In the genomic region with DNA sequence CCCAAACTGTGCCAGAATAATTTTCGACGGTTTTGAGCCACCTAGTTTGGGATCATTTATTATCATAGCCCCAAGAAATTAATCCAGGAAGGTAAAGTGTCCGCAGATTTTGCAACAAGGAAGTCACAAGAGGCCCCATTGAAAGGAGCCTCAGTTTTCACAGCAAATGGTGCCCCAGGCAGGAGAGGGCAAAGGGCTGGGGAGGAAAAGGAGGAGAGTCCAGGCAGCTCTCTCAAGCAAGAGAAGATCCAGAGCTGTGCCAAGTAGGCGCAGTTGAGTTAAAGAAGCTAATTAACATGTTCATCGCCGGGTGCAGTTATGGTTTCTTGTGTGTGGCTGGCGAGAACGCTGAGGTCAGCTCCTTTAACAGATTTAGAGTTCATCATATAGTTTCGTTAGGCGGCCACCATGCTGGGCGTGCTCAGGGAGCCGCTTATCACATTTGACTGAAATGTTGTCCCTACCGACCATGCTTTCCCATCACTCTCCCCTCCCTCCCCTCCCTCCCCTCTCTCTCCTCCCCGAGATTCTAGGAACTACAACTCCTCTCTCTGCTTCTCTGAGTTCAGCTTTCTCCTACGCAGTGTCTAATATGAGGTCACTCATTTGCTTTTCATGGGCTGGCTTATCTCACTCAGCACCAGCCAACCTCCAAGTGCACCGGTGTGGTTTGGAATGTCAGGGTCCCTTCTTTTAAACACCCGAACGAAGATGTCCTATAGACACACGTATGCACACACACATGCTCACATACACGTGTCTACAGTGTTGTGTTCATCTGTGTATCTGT, we compare ENCODE assay signal across 31 mouse cellular contexts. TPM values are rescaled to one million over a fixed set of nuclear protein-coding genes. Genes with fewer than 3 reads are reported as not detected.
A peak's percentile ranks its signal among the peaks of the same experiment; 100 is the strongest.
DNase-seq lines count a peak whose midpoint lies in the region; ATAC-seq lines count a peak whose summit lies in the region.
"Had no signal": no experiment of that assay in that cellular context is flagged by ENCODE, and none has a peak within 500 bp of the region (broad histone marks: within the 10 kb centered on the region; RNA-seq: fewer than 3 reads in every experiment).

No protein-coding gene starts in this region.

- H3K27ac ChIP-seq in forebrain, embryonic 11.5 days (ENCODE audit: low read depth, low read length), result no peak overlapping the region
- H3K27ac ChIP-seq in forebrain, embryonic 16.5 days (ENCODE audit: low read length), result no peak overlapping the region
- H3K27ac ChIP-seq in heart, embryonic 13.5 days (replicated peaks), result peak overlapping the region; percentile 53
- no peak overlapping the region for H3K27ac ChIP-seq in intestine, embryonic 16.5 days (ENCODE audit: low read length)
- H3K27ac ChIP-seq in limb, embryonic 10.5 days, result no peak overlapping the region
- H3K27ac ChIP-seq: embryonic facial prominence, embryonic 12.5 days; gastrocnemius, adult 2 months; neural tube, embryonic 13.5 days; stomach, embryonic 15.5 days had no signal

- no peaks in the 10 kb centered on the region for H3K9me3 ChIP-seq in forebrain, embryonic 11.5 days (ENCODE audit: control insufficient read depth, low read length)
- no peaks in the 10 kb centered on the region for H3K9me3 ChIP-seq in forebrain, embryonic 16.5 days (ENCODE audit: control insufficient read depth, low read length)
- H3K9me3 ChIP-seq in heart, embryonic 13.5 days, result no peaks in the 10 kb centered on the region
- H3K9me3 ChIP-seq in intestine, embryonic 16.5 days (ENCODE audit: control insufficient read depth, low read length), result no peaks in the 10 kb centered on the region
- no peaks in the 10 kb centered on the region for H3K9me3 ChIP-seq in limb, embryonic 10.5 days (replicated peaks)
- H3K9me3 ChIP-seq: embryonic facial prominence, embryonic 12.5 days; G1E; neural tube, embryonic 13.5 days; stomach, embryonic 15.5 days had no signal

- no peak for ATAC-seq in forebrain, embryonic 11.5 days (replicated peaks; ENCODE audit: low FRiP score)
- no peak for ATAC-seq in forebrain, embryonic 16.5 days
- ATAC-seq in heart, embryonic 13.5 days (ENCODE audit: extremely low read depth, insufficient number of reproducible peaks, low FRiP score, low TSS enrichment), result no peak
- peak; percentile 78 for ATAC-seq in intestine, embryonic 16.5 days
- ATAC-seq: CD4-positive, CD25-positive, alpha-beta regulatory T cell, adult 4 months; Patski had no signal

- H3K4me1 ChIP-seq in forebrain, embryonic 11.5 days (replicated peaks; ENCODE audit: control insufficient read depth, insufficient read depth, low read length), result peaks cover 2% of the 10 kb centered on the region; the same call in 1 of the 2 replicates
- H3K4me1 ChIP-seq in forebrain, embryonic 16.5 days (replicated peaks; ENCODE audit: control insufficient read depth, insufficient read depth, low read length), result peaks cover 9% of the 10 kb centered on the region; the same call in 1 of the 2 replicates
- peaks cover 36% of the 10 kb centered on the region for H3K4me1 ChIP-seq in heart, embryonic 13.5 days
- 0 out of 2 replicates have a peak, but pooled peaks cover 5% of the 10 kb centered on the region for H3K4me1 ChIP-seq in intestine, embryonic 16.5 days (ENCODE audit: control insufficient read depth, insufficient read depth, low read length)
- H3K4me1 ChIP-seq in limb, embryonic 10.5 days, result peaks cover 16% of the 10 kb centered on the region

- H3K9ac ChIP-seq in forebrain, embryonic 11.5 days (ENCODE audit: low read length), result no peak overlapping the region
- H3K9ac ChIP-seq in forebrain, embryonic 16.5 days (replicated peaks; ENCODE audit: low read depth, low read length), result no peak overlapping the region
- H3K9ac ChIP-seq in heart, embryonic 13.5 days, result no peak overlapping the region
- no peak overlapping the region for H3K9ac ChIP-seq in intestine, embryonic 16.5 days (ENCODE audit: low read depth, low read length)
- H3K9ac ChIP-seq: embryonic facial prominence, embryonic 12.5 days; neural tube, embryonic 13.5 days; stomach, embryonic 15.5 days had no signal

- no peak overlapping the region for H3K4me2 ChIP-seq in forebrain, embryonic 11.5 days (ENCODE audit: low read depth, low read length, severe bottlenecking)
- no peak overlapping the region for H3K4me2 ChIP-seq in forebrain, embryonic 16.5 days (ENCODE audit: low read length)
- peak overlapping the region; percentile 32 for H3K4me2 ChIP-seq in heart, embryonic 13.5 days
- H3K4me2 ChIP-seq in intestine, embryonic 16.5 days (ENCODE audit: low read depth, low read length), result no peak overlapping the region
- H3K4me2 ChIP-seq: embryonic facial prominence, embryonic 12.5 days; neural tube, embryonic 13.5 days; stomach, embryonic 15.5 days had no signal

- WGBS in forebrain, embryonic 11.5 days, result 76% methylated on average over 20 of the region's 20 CpGs
- 65% methylated on average over 20 of the region's 20 CpGs for WGBS in forebrain, embryonic 16.5 days
- WGBS in heart, embryonic 13.5 days, result 35% methylated on average over 20 of the region's 20 CpGs
- WGBS in intestine, embryonic 16.5 days, result 62% methylated on average over 20 of the region's 20 CpGs
- WGBS in limb, embryonic 10.5 days, result 79% methylated on average over 20 of the region's 20 CpGs

- no peaks in the 10 kb centered on the region for H3K27me3 ChIP-seq in forebrain, embryonic 11.5 days (ENCODE audit: control insufficient read depth, insufficient read depth, low read length)
- no peaks in the 10 kb centered on the region for H3K27me3 ChIP-seq in forebrain, embryonic 16.5 days (replicated peaks; ENCODE audit: control insufficient read depth, insufficient read depth, low read length)
- no peaks in the 10 kb centered on the region for H3K27me3 ChIP-seq in heart, embryonic 13.5 days (replicated peaks)
- H3K27me3 ChIP-seq in intestine, embryonic 16.5 days (replicated peaks; ENCODE audit: control insufficient read depth, insufficient read depth, low read length), result no peaks in the 10 kb centered on the region
- no peaks in the 10 kb centered on the region for H3K27me3 ChIP-seq in limb, embryonic 10.5 days (ENCODE audit: low read depth, poor library complexity, severe bottlenecking)
- H3K27me3 ChIP-seq: embryonic facial prominence, embryonic 12.5 days; neural tube, embryonic 13.5 days; Patski; stomach, embryonic 15.5 days had no signal

- no peak overlapping the region for H3K4me3 ChIP-seq in forebrain, embryonic 11.5 days (ENCODE audit: low read depth, low read length)
- H3K4me3 ChIP-seq in forebrain, embryonic 16.5 days (replicated peaks; ENCODE audit: low read length), result no peak overlapping the region
- H3K4me3 ChIP-seq in heart, embryonic 13.5 days, result no peak overlapping the region
- no peak overlapping the region for H3K4me3 ChIP-seq in intestine, embryonic 16.5 days (ENCODE audit: low read length)
- no peak overlapping the region for H3K4me3 ChIP-seq in limb, embryonic 10.5 days
- H3K4me3 ChIP-seq: embryonic facial prominence, embryonic 12.5 days; erythroblast, embryonic 14.5 days; gastrocnemius, adult 2 months; myocyte; neural tube, embryonic 13.5 days; stomach, embryonic 15.5 days had no signal

- no peaks in the 10 kb centered on the region for H3K36me3 ChIP-seq in forebrain, embryonic 11.5 days (ENCODE audit: control insufficient read depth, insufficient read depth, low read length)
- H3K36me3 ChIP-seq in forebrain, embryonic 16.5 days (ENCODE audit: control insufficient read depth, insufficient read depth), result no peaks in the 10 kb centered on the region
- no peaks in the 10 kb centered on the region for H3K36me3 ChIP-seq in heart, embryonic 13.5 days
- no peaks in the 10 kb centered on the region for H3K36me3 ChIP-seq in intestine, embryonic 16.5 days (ENCODE audit: control insufficient read depth, insufficient read depth, low read length)
- H3K36me3 ChIP-seq in limb, embryonic 10.5 days, result no peaks in the 10 kb centered on the region
- H3K36me3 ChIP-seq: embryonic facial prominence, embryonic 12.5 days; G1E; neural tube, embryonic 13.5 days; stomach, embryonic 15.5 days had no signal

- DNase-seq in forebrain, embryonic 11.5 days (ENCODE audit: low spot score), result peak; percentile 38
- DNase-seq in heart, adult 8-10 months (ENCODE audit: low spot score), result no peak
- peak; percentile 23 for DNase-seq in retina, postnatal 1 day
- no peak for DNase-seq in retina, embryonic 14.5 days (ENCODE audit: low spot score)
- DNase-seq in limb, embryonic 10.5 days (ENCODE audit: low spot score), result no peak
- DNase-seq: adrenal gland, adult 2 months; cerebellum, adult 11-12 months; cerebellum, postnatal 10 days; gastrocnemius, adult 2 months; kidney, adult 8-10 months; kidney, postnatal 10 days; left cerebral cortex, postnatal 4 days; liver; lung, postnatal 4 days; midbrain, embryonic 14.5 days; thymus, adult 2 months; thymus, postnatal 4 days had no signal

RNA-seq across cellular contexts. Expression of a gene that starts 35.4 kb away (rescaled TPM):
- polyA plus RNA-seq in forebrain, embryonic 11.5 days (2014; fragmentation: Nextera tagmentation; extraction: Ambion mirVana), result 116 and 117 TPM in 2 replicates
- polyA plus RNA-seq in forebrain, embryonic 16.5 days (2015; fragmentation: Nextera tagmentation; extraction: Ambion mirVana), result 144 and 148 TPM in 2 replicates
- polyA plus RNA-seq in heart, embryonic 13.5 days (2015; fragmentation: Nextera tagmentation; extraction: Ambion mirVana), result 106 and 122 TPM in 2 replicates
- total RNA-seq in heart, adult 8-10 months (2022), result 10 to 100 TPM; 57.6 to 68.6 (median 66.3) TPM
- 93.1 and 106 TPM in 2 replicates for polyA plus RNA-seq in intestine, embryonic 16.5 days (2015; fragmentation: Nextera tagmentation; extraction: Ambion mirVana)
- polyA plus RNA-seq in limb, embryonic 10.5 days (2016; fragmentation: Nextera tagmentation; extraction: Ambion mirVana), result 92.2 and 111 TPM in 2 replicates
- polyA plus RNA-seq: erythroblast, embryonic 14.5 days had no signal

RNA-seq across cellular contexts. Expression of a gene that starts 35.4 kb away (rescaled TPM):
- polyA plus RNA-seq in forebrain, embryonic 11.5 days (2014; fragmentation: Nextera tagmentation; extraction: Ambion mirVana), result 0.17 and 0.25 TPM in 2 replicates
- polyA plus RNA-seq in forebrain, embryonic 16.5 days (2015; fragmentation: Nextera tagmentation; extraction: Ambion mirVana), result 0.25 and 0.52 TPM in 2 replicates
- polyA plus RNA-seq in heart, embryonic 13.5 days (2015; fragmentation: Nextera tagmentation; extraction: Ambion mirVana), result 0.13 and 0.25 TPM in 2 replicates
- not detected for total RNA-seq in heart, adult 8-10 months (2022)
- not detected in 2 replicates for polyA plus RNA-seq in intestine, embryonic 16.5 days (2015; fragmentation: Nextera tagmentation; extraction: Ambion mirVana)
- polyA plus RNA-seq in limb, embryonic 10.5 days (2016; fragmentation: Nextera tagmentation; extraction: Ambion mirVana), result 0.30 TPM in 1 of 2 replicates, not detected in the other
- total RNA-seq: adrenal gland, adult 2 months; G1E; gastrocnemius, adult 2 months; megakaryocyte-erythroid progenitor cell, adult 5-6 weeks had no signal
- polyA plus RNA-seq: CD4-positive, CD25-positive, alpha-beta regulatory T cell, adult 4 months; liver, embryonic 16.5 days; lung, embryonic 16.5 days; myocyte; stomach, embryonic 15.5 days; thymus, adult 2 months had no signal

RNA-seq across cellular contexts. Expression of a gene that starts 35.4 kb away (rescaled TPM):
- polyA plus RNA-seq in forebrain, embryonic 11.5 days (2014; fragmentation: Nextera tagmentation; extraction: Ambion mirVana), result 11.8 and 12.9 TPM in 2 replicates
- polyA plus RNA-seq in forebrain, embryonic 16.5 days (2015; fragmentation: Nextera tagmentation; extraction: Ambion mirVana), result 13.8 and 15.0 TPM in 2 replicates
- polyA plus RNA-seq in heart, embryonic 13.5 days (2015; fragmentation: Nextera tagmentation; extraction: Ambion mirVana), result 3.1 and 3.6 TPM in 2 replicates
- 1 to 10 TPM; 4.4 to 5.8 (median 5.0) TPM for total RNA-seq in heart, adult 8-10 months (2022)
- polyA plus RNA-seq in intestine, embryonic 16.5 days (2015; fragmentation: Nextera tagmentation; extraction: Ambion mirVana), result 3.2 and 3.5 TPM in 2 replicates
- polyA plus RNA-seq in limb, embryonic 10.5 days (2016; fragmentation: Nextera tagmentation; extraction: Ambion mirVana), result 8.0 and 9.3 TPM in 2 replicates
- polyA plus RNA-seq: erythroblast, embryonic 14.5 days had no signal

Comparison
In these comparisons a context has a peak if more than half of its experiments do, and no peak if none do; other contexts are left out.
1. DNase-seq: peak in forebrain, embryonic 11.5 days (single experiment) and retina, postnatal 1 day (single experiment); none in heart, adult 8-10 months (single experiment), retina, embryonic 14.5 days (single experiment) and limb, embryonic 10.5 days (single experiment).